ENCODE assay signal across 8 mouse cellular contexts in genomic region chr5:31614339-31615025, GRCm38 (mm10). TPM values are rescaled to one million over a fixed set of nuclear protein-coding genes. Genes with fewer than 3 reads are reported as not detected.
A peak's percentile ranks its signal among the peaks of the same experiment; 100 is the strongest.
DNase-seq lines count a peak whose midpoint lies in the region; ATAC-seq lines count a peak whose summit lies in the region.

No protein-coding gene starts in this region.

- no peaks in the 10 kb centered on the region for H3K27me3 ChIP-seq in heart, embryonic 16.5 days (ENCODE audit: control insufficient read depth, insufficient read depth, low read length)
- no peaks in the 10 kb centered on the region for H3K27me3 ChIP-seq in intestine, embryonic 14.5 days (replicated peaks; ENCODE audit: control insufficient read depth, insufficient read depth, low read length)
- no peaks in the 10 kb centered on the region for H3K27me3 ChIP-seq in midbrain, embryonic 12.5 days

- H3K36me3 ChIP-seq in heart, embryonic 16.5 days (ENCODE audit: control insufficient read depth, insufficient read depth) = peaks cover 22% of the 10 kb centered on the region
- peaks cover 37% of the 10 kb centered on the region for H3K36me3 ChIP-seq in intestine, embryonic 14.5 days (ENCODE audit: control insufficient read depth, insufficient read depth, low read length)
- peaks cover 29% of the 10 kb centered on the region for H3K36me3 ChIP-seq in midbrain, embryonic 12.5 days

- H3K9me3 ChIP-seq in heart, embryonic 16.5 days (replicated peaks; ENCODE audit: control insufficient read depth, low read length) = no peaks in the 10 kb centered on the region
- H3K9me3 ChIP-seq in intestine, embryonic 14.5 days (ENCODE audit: control insufficient read depth, low read length) = no peaks in the 10 kb centered on the region
- no peaks in the 10 kb centered on the region for H3K9me3 ChIP-seq in midbrain, embryonic 12.5 days

- H3K4me3 ChIP-seq in heart, embryonic 16.5 days (ENCODE audit: low read length) = peak overlapping the region; percentile 69
- H3K4me3 ChIP-seq in intestine, embryonic 14.5 days (ENCODE audit: low read depth, low read length) = peak overlapping the region; percentile 62
- peak overlapping the region; percentile 85 for H3K4me3 ChIP-seq in midbrain, embryonic 12.5 days

- H3K27ac ChIP-seq in heart, embryonic 16.5 days (ENCODE audit: low read length) = peak overlapping the region; percentile 92
- peak overlapping the region; percentile 85; the same call in 1 of the 2 replicates for H3K27ac ChIP-seq in intestine, embryonic 14.5 days (ENCODE audit: low read depth)
- peak overlapping the region; percentile 81 for H3K27ac ChIP-seq in midbrain, embryonic 12.5 days (replicated peaks)

- H3K4me2 ChIP-seq in heart, embryonic 16.5 days (ENCODE audit: low read depth, low read length) = peak overlapping the region; percentile 74
- H3K4me2 ChIP-seq in intestine, embryonic 14.5 days (ENCODE audit: low read length) = peak overlapping the region; percentile 58
- H3K4me2 ChIP-seq in midbrain, embryonic 12.5 days (replicated peaks) = peak overlapping the region; percentile 63

- H3K9ac ChIP-seq in heart, embryonic 16.5 days (ENCODE audit: low read length) = peak overlapping the region; percentile 82
- H3K9ac ChIP-seq in intestine, embryonic 14.5 days (ENCODE audit: low read length) = peak overlapping the region; percentile 65
- H3K9ac ChIP-seq in midbrain, embryonic 12.5 days (replicated peaks) = peak overlapping the region; percentile 69

- peaks cover 12% of the 10 kb centered on the region for H3K4me1 ChIP-seq in heart, embryonic 16.5 days (ENCODE audit: control insufficient read depth, insufficient read depth, low read length)
- H3K4me1 ChIP-seq in intestine, embryonic 14.5 days (replicated peaks; ENCODE audit: control insufficient read depth, insufficient read depth, low read length) = peaks cover 10% of the 10 kb centered on the region; the same call in 1 of the 2 replicates
- H3K4me1 ChIP-seq in midbrain, embryonic 12.5 days = peaks cover 8% of the 10 kb centered on the region

- ATAC-seq in heart, embryonic 16.5 days (replicated peaks; ENCODE audit: extremely low read depth, insufficient read depth, low FRiP score) = no peak
- no peak; the same call in 1 of the 2 replicates for ATAC-seq in intestine, embryonic 14.5 days (replicated peaks; ENCODE audit: low FRiP score, low TSS enrichment, low read depth)
- ATAC-seq in midbrain, embryonic 12.5 days (ENCODE audit: low FRiP score, low read depth) = no peak

- DNase-seq in heart, adult 8-10 months (ENCODE audit: low spot score) = no peak
- DNase-seq in c-Kit-negative CD71-positive TER-119-positive erythroid progenitor cells, embryonic 14.5 days (ENCODE audit: low read depth, low spot score) = peak; percentile 11
- no peak for DNase-seq in intestine, embryonic 14.5 days (ENCODE audit: low spot score)
- DNase-seq in adrenal gland, postnatal 10 days = no peak
- DNase-seq in retina, postnatal 1 day = no peak
- DNase-seq in adrenal gland, adult 8-10 months = no peak

- 44% methylated on average over 6 of the region's 6 CpGs for WGBS in heart, embryonic 16.5 days
- WGBS in intestine, embryonic 14.5 days = 48% methylated on average over 6 of the region's 6 CpGs
- 42% methylated on average over 6 of the region's 6 CpGs for WGBS in midbrain, embryonic 12.5 days

RNA-seq across cellular contexts. Expression of gene Mrpl33, which starts 17.7 kb away (rescaled TPM):
- 382 and 409 TPM in 2 replicates for polyA plus RNA-seq in heart, embryonic 16.5 days (2015; fragmentation: Nextera tagmentation; extraction: Ambion mirVana)
- total RNA-seq in heart, adult 8-10 months (2022) = 100 to 1,000 TPM; 306 to 352 (median 322) TPM
- 298 and 334 TPM in 2 replicates for polyA plus RNA-seq in intestine, embryonic 14.5 days (2014; fragmentation: Nextera tagmentation; extraction: Ambion mirVana)
- 196 and 204 TPM in 2 replicates for polyA plus RNA-seq in midbrain, embryonic 12.5 days (2016; fragmentation: Nextera tagmentation; extraction: Ambion mirVana)
- total RNA-seq in adrenal gland, postnatal 10 days (2021) = 100 to 1,000 TPM; 282 to 285 TPM
- total RNA-seq in adrenal gland, adult 8-10 months (2022) = 100 to 1,000 TPM; 266 to 421 (median 323) TPM
